Mouse (Mus musculus) kidney, adult 2 months (tissue): Measurements from ENCODE around the gene Zc3h12d. TPM values are rescaled to one million over a fixed set of nuclear protein-coding genes. Genes with fewer than 3 reads are reported as not detected.

ENCODE experiments used
- DNase-seq: peaks from one replicate; pipeline ENCODE4 v3.0.0; 2021
- H3K27ac ChIP-seq: fragments of 200-500 bp; 2 replicates; pipeline ENCODE4 v1.5.1; 2012; ENCODE audit warnings: low read depth, low read length, control low read depth, inconsistent platforms; ENCODE audit not compliant: insufficient read depth
- H3K27me3 ChIP-seq: fragments of 200-500 bp; replicated peaks from 2 replicates; pipeline ENCODE4 v1.6.1; 2012; ENCODE audit warnings: mild to moderate bottlenecking, moderate library complexity, low read length, inconsistent platforms; ENCODE audit not compliant: control insufficient read depth, insufficient read depth
- H3K36me3 ChIP-seq: fragments of 200-500 bp; 2 replicates; pipeline ENCODE4 v1.6.1; 2012; ENCODE audit warnings: mild to moderate bottlenecking, moderate library complexity, low read length, inconsistent platforms; ENCODE audit not compliant: control insufficient read depth, insufficient read depth
- H3K4me1 ChIP-seq: fragments of 200-500 bp; 2 replicates; pipeline ENCODE4 v1.6.1; 2011; ENCODE audit warnings: low read length; ENCODE audit not compliant: control insufficient read depth, insufficient read depth
- H3K4me3 ChIP-seq: fragments of 200-500 bp; 2 replicates; pipeline ENCODE4 v1.5.1; 2011; ENCODE audit warnings: mild to moderate bottlenecking, low read depth, low read length, control low read depth; ENCODE audit not compliant: insufficient read depth
- CTCF ChIP-seq: fragments of 200-500 bp; conservative IDR thresholded peaks from 2 replicates; pipeline ENCODE4 v1.5.1; 2011; ENCODE audit warnings: low read depth, mild to moderate bottlenecking, control low read depth, low read length, moderate library complexity, mixed read lengths; ENCODE audit not compliant: insufficient read depth, insufficient read length
- POLR2A ChIP-seq: fragments of 200-500 bp; IDR thresholded peaks from one replicate; pipeline ENCODE4 v1.6.1; 2011; ENCODE audit warnings: low read depth, low read length, control low read depth
- WGBS: fragments of 180-500 bp; shearing (Covaris S2); methylation state at CpG from one replicate; pipeline ENCODE4 v1.1.7; 2018; 5-methylcytosine and 5-hydroxymethylcytosine counted together
- polyA plus RNA-seq: library from polyadenylated mRNA; depleted of rRNA; stranded (reverse); fragments of >200 nt; gene quantifications from 2 replicates; pipeline ENCODE4 v1.2.3, GENCODE M21; 2012

Zc3h12d gene
- polyA plus RNA-seq, 1 experiment = 1.8 TPM

DNA sequence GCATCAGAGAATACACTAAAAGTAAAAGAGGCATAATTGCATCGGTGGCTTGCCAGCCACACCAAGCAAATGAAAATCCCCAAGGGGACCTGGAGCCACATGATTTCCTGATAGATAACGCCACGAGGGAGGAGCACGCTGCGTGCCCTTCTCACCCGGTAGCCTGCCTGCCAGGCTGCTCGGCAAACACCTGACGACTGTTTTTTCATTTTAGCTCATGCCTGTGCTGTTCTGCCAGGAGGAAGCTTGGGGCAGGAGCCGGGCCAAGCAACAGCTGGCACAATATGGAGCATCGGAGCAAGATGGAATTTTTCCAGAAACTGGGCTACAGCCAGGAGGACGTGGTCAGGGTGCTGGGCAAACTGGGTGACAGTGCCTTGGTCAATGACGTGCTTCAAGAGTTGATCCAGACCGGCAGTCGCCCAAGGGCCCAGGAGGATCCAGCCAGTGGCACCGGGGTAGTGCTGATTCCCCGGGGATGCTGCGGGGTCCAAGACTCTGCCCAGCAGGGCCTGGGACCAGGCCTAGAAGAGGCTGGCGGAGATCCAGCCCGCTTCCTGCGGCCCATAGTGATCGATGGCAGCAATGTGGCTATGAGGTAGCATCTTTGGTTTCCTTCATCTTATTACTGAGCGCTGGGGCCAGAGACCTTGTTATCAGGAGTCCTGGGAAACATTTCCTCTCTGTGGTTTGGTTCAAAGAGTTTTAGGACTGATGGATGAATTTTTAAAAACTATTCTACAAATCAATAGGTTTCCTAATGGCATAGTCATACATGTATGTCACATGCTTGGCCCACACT is 7.5 kb downstream of the Zc3h12d start:
- H3K4me1 ChIP-seq = peaks cover 4% of the 10 kb centered on the region; the same call in 1 of the 2 replicates
- no peak overlapping the region for H3K27ac ChIP-seq
- WGBS = 77% methylated on average over 22 of the region's 22 CpGs
- DNase-seq = no peak
- H3K27me3 ChIP-seq = no peaks in the 10 kb centered on the region
- H3K4me3 ChIP-seq = no peak overlapping the region
- H3K36me3 ChIP-seq = no peaks in the 10 kb centered on the region
- TF ChIP-seq CTCF (no peak), POLR2A (no peak)

DNA sequence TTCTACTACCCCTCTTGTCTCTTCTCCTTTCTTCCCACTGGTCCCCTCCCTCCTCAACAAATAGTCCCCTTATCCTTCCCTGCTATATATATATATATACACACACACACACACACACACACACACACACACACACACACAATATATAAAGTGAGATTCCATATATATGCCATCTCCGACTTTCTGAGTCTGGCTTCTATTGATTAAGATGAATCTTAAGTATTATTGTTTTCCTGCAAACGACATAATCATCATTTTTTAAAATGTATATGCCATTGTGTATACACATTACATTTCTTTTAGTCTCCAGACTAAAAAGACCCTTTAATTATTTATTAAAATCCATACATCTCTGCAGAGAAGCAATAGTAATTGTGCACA is 8.1 kb downstream of the Zc3h12d start:
- no peak for DNase-seq
- Histone ChIP-seq H3K27me3 (no peaks in the 10 kb centered on the region), H3K4me3 (no peak overlapping the region), H3K27ac (no peak overlapping the region), H3K4me1 (peaks cover 4% of the 10 kb centered on the region; the same call in 1 of the 2 replicates), H3K36me3 (no peaks in the 10 kb centered on the region)
- no peak for TF ChIP-seq POLR2A
- no peak for TF ChIP-seq CTCF
- WGBS = 96% methylated on average over 2 of the region's 2 CpGs

DNA sequence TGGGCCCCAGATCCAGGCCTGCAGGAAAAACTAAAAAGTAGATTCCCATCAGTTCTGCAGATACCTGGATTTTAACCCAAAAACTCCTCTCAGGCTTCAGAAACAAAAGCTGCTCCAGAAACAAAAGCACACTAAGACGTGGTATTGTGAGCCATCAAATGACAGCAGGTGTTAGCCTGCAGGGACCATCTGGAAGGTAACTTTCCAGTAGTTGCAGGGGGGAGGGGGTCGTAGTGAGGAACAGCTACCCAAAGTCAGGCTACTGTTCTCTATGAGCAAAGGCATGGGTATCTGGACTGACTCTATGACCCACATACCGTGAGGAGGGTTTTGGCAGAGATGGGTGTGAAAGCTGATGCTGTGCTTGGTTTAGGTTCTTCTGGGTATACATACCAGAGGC is 8.5 kb downstream of the Zc3h12d start:
- no peak overlapping the region for H3K27ac ChIP-seq
- H3K36me3 ChIP-seq = no peaks in the 10 kb centered on the region
- TF ChIP-seq CTCF = no peak
- WGBS = 88% methylated on average over 3 of the region's 3 CpGs
- no peak overlapping the region for H3K4me3 ChIP-seq
- no peak for DNase-seq
- H3K4me1 ChIP-seq = peaks cover 4% of the 10 kb centered on the region; the same call in 1 of the 2 replicates
- H3K27me3 ChIP-seq = no peaks in the 10 kb centered on the region

DNA sequence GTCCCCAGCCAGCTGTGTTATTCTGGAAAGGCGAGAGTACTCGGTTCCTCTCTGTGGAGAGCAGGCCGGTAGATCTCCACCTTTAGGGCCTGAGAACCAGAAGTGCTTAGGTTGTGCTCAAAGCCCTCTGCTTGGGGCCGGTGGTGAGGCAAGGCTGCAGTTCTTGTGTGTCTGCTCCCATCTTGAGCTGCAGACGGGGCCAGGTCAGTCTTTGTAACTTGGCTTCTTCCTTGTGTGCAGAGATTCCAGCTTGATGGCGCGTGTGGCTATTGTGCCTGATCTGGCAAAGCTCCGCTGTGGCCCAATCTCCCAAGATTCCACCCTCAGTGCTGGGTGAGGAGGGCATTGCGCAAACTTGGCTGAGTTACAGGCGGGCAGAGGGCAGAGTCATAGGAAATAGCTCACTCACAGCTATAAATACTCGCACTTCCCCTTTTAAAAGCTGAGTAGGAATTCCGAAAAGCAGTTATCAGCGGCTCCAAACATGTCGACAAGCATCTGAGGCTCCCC is 9.4 kb downstream of the Zc3h12d start:
- Histone ChIP-seq H3K4me1 (peaks cover 4% of the 10 kb centered on the region; the same call in 1 of the 2 replicates), H3K27me3 (no peaks in the 10 kb centered on the region), H3K4me3 (no peak overlapping the region), H3K27ac (peak overlapping the region; percentile 33; the same call in 1 of the 2 replicates), H3K36me3 (no peaks in the 10 kb centered on the region)
- 48% methylated on average over 14 of the region's 14 CpGs for WGBS
- DNase-seq = peak; percentile 84
- TF ChIP-seq POLR2A (no peak), CTCF (no peak)

DNA sequence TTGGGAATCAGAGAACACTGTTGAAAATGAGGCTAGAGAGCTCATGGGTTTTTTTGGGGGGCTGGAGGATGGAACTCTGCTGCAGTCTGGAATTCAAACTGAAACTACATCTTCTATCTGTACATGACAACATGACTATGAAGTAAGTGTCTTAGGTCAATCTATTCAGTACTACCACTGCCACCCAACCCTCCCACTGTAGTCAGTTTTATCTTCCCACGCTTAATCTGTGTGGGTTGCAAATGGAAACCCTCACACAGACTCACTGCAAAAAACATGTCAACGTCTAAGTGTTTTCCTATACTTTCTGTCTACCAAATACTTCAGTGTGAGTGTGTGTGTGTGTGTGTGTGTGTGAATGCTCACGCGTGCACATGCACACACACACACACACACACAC is 10.9 kb downstream of the Zc3h12d start:
- Histone ChIP-seq H3K27ac (no peak overlapping the region), H3K4me3 (no peak overlapping the region), H3K27me3 (no peaks in the 10 kb centered on the region), H3K36me3 (no peaks in the 10 kb centered on the region), H3K4me1 (peaks cover 4% of the 10 kb centered on the region; the same call in 1 of the 2 replicates)
- no peak for DNase-seq
- WGBS = 91% methylated on average over 4 of the region's 4 CpGs
- TF ChIP-seq CTCF (no peak), POLR2A (no peak)

DNA sequence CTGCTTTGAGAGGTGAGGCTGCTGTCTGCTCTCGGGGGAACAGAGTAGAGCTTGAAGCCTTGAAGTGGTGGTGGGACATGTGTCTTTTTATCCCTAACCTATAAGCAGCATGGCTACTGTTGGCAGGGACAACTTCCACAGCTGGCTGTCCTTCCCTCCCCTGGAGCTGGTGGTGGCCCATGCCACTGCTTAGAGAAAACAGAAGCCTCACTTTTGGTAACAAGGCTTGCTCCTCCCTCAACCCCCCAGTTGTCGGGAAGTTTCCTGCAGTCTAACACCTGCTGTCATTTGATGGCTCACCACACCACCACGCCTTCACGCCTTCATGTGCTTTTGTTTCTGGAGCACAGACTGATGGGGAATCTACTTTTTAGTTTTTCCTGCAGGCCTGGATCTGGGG is 11.9 kb downstream of the Zc3h12d start:
- no peaks in the 10 kb centered on the region for H3K27me3 ChIP-seq
- TF ChIP-seq POLR2A (no peak), CTCF (no peak)
- H3K36me3 ChIP-seq = no peaks in the 10 kb centered on the region
- H3K27ac ChIP-seq = no peak overlapping the region
- H3K4me1 ChIP-seq = peaks cover 4% of the 10 kb centered on the region; the same call in 1 of the 2 replicates
- WGBS = 83% methylated on average over 4 of the region's 4 CpGs
- DNase-seq = no peak
- H3K4me3 ChIP-seq = no peak overlapping the region

DNA sequence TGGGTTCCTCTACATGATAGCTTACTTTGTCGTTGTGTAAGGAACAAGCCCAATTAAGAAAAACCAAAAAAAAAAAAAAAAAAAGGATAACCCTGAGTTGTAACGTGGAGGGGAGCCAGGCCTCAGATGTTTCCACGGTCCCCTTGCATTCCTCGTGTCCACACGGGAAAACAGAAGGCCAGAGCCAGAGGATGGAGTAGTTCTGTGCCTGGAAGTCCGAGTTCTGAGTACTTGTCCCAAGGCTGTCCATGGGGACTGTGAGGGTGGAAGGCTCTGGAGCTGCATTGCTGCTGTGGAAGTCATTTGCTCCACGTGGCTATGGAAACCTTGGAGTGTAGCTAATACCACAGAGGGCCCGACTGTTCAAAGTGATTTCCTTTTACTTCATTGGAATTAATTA is 12.9 kb downstream of the Zc3h12d start:
- no peak for DNase-seq
- no peaks in the 10 kb centered on the region for H3K36me3 ChIP-seq
- no peak overlapping the region for H3K4me3 ChIP-seq
- 79% methylated on average over 8 of the region's 8 CpGs for WGBS
- peaks cover 4% of the 10 kb centered on the region; the same call in 1 of the 2 replicates for H3K4me1 ChIP-seq
- H3K27me3 ChIP-seq = no peaks in the 10 kb centered on the region
- no peak for TF ChIP-seq POLR2A
- TF ChIP-seq CTCF = no peak
- H3K27ac ChIP-seq = no peak overlapping the region
